Mouse (Mus musculus) megakaryocyte, embryonic 14.5 days (primary cell): Measurements from ENCODE around the gene Atp6v1e1.

ENCODE experiments used
- FLI1 ChIP-seq: IDR thresholded peaks from 2 replicates; pipeline ENCODE4 v1.6.1; 2012; ENCODE audit warnings: low read length, inconsistent platforms, mixed read lengths
- GATA1 ChIP-seq: IDR thresholded peaks from 3 replicates; pipeline ENCODE4 v1.6.1; 2012; ENCODE audit warnings: mixed read lengths, low read length, inconsistent platforms, borderline replicate concordance

- TF ChIP-seq GATA1, result no peak
- TF ChIP-seq FLI1, result no peak
Measured at GRCm38 (mm10) chr6:120746416-120746815, 76.2 kb downstream of the Atp6v1e1 start.
